Mouse (Mus musculus) E14TG2a.4 (cell line): ENCODE measurements around the gene Gm5105.

Source experiments
- H3K27me3 ChIP-seq: 2 replicates; pipeline ENCODE4 v1.6.1; 2014; ENCODE audit warnings: low read length, control low read depth; ENCODE audit not compliant: insufficient read depth
- H3K36me3 ChIP-seq: 2 replicates; pipeline ENCODE4 v1.6.1; 2014; ENCODE audit warnings: low read length, control low read depth; ENCODE audit not compliant: insufficient read depth
- H3K4me1 ChIP-seq: replicated peaks from 2 replicates; pipeline ENCODE4 v1.6.1; 2014; ENCODE audit warnings: low read depth, low read length, control low read depth
- H3K4me3 ChIP-seq: replicated peaks from 2 replicates; pipeline ENCODE4 v1.5.1; 2014; ENCODE audit warnings: mild to moderate bottlenecking, low read length
- H3K9me3 ChIP-seq: 2 replicates; pipeline ENCODE4 v1.6.1; 2014; ENCODE audit warnings: low read length, control low read depth
- CTCF ChIP-seq: conservative IDR thresholded peaks from 2 replicates; pipeline ENCODE4 v1.5.1; 2014; ENCODE audit warnings: low read length
- NANOG ChIP-seq: IDR thresholded peaks from 2 replicates; pipeline ENCODE4 v1.6.1; 2014; ENCODE audit warnings: borderline replicate concordance, low read length, mixed read lengths
- POU5F1 ChIP-seq: IDR thresholded peaks from 2 replicates; pipeline ENCODE4 v1.6.1; 2014; ENCODE audit warnings: low read length, borderline replicate concordance

Gm5105 gene

GRCm38 (mm10) chr3:138062673-138063072 lies 4.5 kb downstream of the Gm5105 start:
- H3K4me3 ChIP-seq = no peak overlapping the region
- H3K4me1 ChIP-seq = peaks cover 14% of the 10 kb centered on the region
- no peaks in the 10 kb centered on the region for H3K36me3 ChIP-seq
- no peaks in the 10 kb centered on the region for H3K9me3 ChIP-seq
- H3K27me3 ChIP-seq = peaks cover 36% of the 10 kb centered on the region
- TF ChIP-seq CTCF (no peak), NANOG (no peak), POU5F1 (no peak)

- Histone ChIP-seq H3K27me3 (peaks cover 24% of the 10 kb centered on the region), H3K9me3 (no peaks in the 10 kb centered on the region), H3K4me1 (peaks cover 14% of the 10 kb centered on the region), H3K36me3 (no peaks in the 10 kb centered on the region), H3K4me3 (no peak overlapping the region)
- no peak for TF ChIP-seq NANOG
- TF ChIP-seq CTCF = no peak
- TF ChIP-seq POU5F1 = no peak
Measured at GRCm38 (mm10) chr3:138061205-138061911, 5.8 kb downstream of the Gm5105 start.

DNA sequence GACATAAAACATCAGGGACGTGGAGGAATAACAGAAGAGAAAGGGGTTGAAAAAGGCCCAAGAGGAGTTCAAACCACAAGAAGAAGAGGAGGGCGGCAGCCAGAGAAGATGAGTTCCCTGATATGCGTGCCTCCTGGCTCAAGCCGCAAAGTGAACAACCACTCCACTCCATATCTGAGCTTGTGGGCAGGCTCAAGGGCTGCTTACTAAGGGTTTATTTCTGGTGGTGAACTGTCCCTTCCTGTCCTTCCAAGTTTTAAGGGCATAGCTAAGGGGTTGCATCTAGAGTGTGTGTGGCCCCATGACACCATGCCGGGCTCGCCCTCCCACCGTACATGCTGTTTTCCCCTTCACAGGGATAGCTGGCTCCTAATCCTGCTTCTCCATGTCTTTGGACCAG lies 6.8 kb downstream of the Gm5105 start:
- H3K36me3 ChIP-seq = no peaks in the 10 kb centered on the region
- peaks cover 15% of the 10 kb centered on the region for H3K27me3 ChIP-seq
- peaks cover 12% of the 10 kb centered on the region for H3K4me1 ChIP-seq
- no peaks in the 10 kb centered on the region for H3K9me3 ChIP-seq
- no peak overlapping the region for H3K4me3 ChIP-seq
- TF ChIP-seq POU5F1 (no peak), CTCF (no peak), NANOG (no peak)

DNA sequence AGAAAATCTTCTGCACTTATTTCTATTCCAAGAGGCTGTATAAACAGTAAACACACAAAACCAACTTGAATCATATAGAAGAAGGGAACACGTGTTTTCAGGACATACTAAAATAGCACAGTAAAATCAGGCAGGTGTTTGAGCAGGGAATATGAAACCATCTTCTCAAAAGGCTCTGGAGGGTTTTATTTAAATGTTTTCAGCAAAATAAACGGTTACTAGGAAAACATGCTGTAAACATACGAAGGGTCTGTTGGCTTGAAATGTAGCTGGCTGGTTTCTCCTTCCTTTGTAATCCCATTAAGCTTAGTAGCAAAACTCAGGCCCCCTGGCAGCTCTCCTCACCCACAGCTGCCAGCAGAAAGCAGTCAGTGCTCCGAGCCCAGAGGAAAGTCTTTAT lies 9.0 kb downstream of the Gm5105 start:
- Histone ChIP-seq H3K9me3 (no peaks in the 10 kb centered on the region), H3K36me3 (no peaks in the 10 kb centered on the region), H3K4me1 (no peaks in the 10 kb centered on the region), H3K27me3 (no peaks in the 10 kb centered on the region), H3K4me3 (no peak overlapping the region)
- TF ChIP-seq NANOG = no peak
- TF ChIP-seq CTCF = no peak
- no peak for TF ChIP-seq POU5F1

GRCm38 (mm10) chr3:138056976-138057375 lies 10.2 kb downstream of the Gm5105 start:
- Histone ChIP-seq H3K4me3 (no peak overlapping the region), H3K36me3 (no peaks in the 10 kb centered on the region), H3K27me3 (no peaks in the 10 kb centered on the region), H3K9me3 (no peaks in the 10 kb centered on the region), H3K4me1 (no peaks in the 10 kb centered on the region)
- TF ChIP-seq CTCF = no peak
- TF ChIP-seq NANOG = no peak
- no peak for TF ChIP-seq POU5F1

DNA sequence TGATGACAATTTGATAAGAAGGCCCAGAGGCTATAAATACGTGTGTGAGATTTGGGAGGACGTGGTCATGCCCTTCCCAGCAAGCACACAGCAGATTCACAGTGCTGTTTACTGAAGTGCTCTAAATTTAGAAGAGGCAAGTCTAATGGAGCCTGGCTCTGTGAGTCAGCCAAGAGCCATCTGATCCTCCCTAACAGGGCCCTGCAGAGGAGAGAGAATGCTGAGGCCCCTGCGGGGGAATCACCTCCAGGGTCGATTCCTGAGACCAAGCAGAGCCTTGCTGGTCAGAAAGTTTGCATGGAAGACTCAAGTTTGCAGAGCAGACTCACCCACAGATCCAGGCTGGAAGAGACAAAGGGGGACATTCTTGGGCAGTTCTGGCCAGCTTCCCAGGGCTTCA lies 13.2 kb downstream of the Gm5105 start:
- H3K9me3 ChIP-seq = no peaks in the 10 kb centered on the region

GRCm38 (mm10) chr3:138051431-138051830 lies 15.8 kb downstream of the Gm5105 start:
- Histone ChIP-seq H3K4me3 (no peak overlapping the region), H3K36me3 (no peaks in the 10 kb centered on the region), H3K9me3 (no peaks in the 10 kb centered on the region), H3K27me3 (no peaks in the 10 kb centered on the region), H3K4me1 (no peaks in the 10 kb centered on the region)
- no peak for TF ChIP-seq CTCF
- TF ChIP-seq POU5F1 = no peak
- TF ChIP-seq NANOG = no peak

More for the DNA sequence above, 13.2 kb downstream of the Gm5105 start:
- H3K27me3 ChIP-seq = no peaks in the 10 kb centered on the region
- H3K4me1 ChIP-seq = no peaks in the 10 kb centered on the region
- H3K4me3 ChIP-seq = no peak overlapping the region
- TF ChIP-seq CTCF = no peak
- TF ChIP-seq POU5F1 = no peak
- no peaks in the 10 kb centered on the region for H3K36me3 ChIP-seq

GRCm38 (mm10) chr3:138050772-138051171 lies 16.4 kb downstream of the Gm5105 start:
- Histone ChIP-seq H3K4me3 (no peak overlapping the region), H3K36me3 (no peaks in the 10 kb centered on the region), H3K27me3 (no peaks in the 10 kb centered on the region), H3K9me3 (no peaks in the 10 kb centered on the region), H3K4me1 (no peaks in the 10 kb centered on the region)
- TF ChIP-seq CTCF (no peak), NANOG (no peak), POU5F1 (no peak)

DNA sequence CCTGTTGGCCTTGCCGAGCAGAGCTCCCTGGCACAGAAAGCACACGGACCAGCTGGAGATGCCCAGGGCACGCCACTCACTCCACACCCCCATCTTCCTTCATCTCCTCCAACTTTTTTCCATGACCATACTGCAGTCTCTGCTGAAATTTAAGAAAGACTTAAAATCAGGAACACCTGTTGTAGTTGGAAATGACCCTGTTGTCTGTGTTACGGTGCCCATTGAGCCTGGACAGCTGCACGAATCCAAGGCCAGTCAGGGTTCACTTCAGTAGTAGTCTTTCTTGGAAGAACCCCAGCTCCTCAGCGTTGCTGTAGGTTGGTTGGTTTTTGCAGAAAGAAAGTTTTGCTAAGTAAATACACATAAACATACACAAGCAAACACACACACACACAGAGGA lies 17.6 kb downstream of the Gm5105 start:
- no peaks in the 10 kb centered on the region for H3K27me3 ChIP-seq
- no peaks in the 10 kb centered on the region for H3K4me1 ChIP-seq
- no peaks in the 10 kb centered on the region for H3K36me3 ChIP-seq
- H3K4me3 ChIP-seq = no peak overlapping the region
- H3K9me3 ChIP-seq = no peaks in the 10 kb centered on the region
- no peak for TF ChIP-seq CTCF
- TF ChIP-seq POU5F1 = no peak
- TF ChIP-seq NANOG = no peak
